Mouse (Mus musculus) neural tube, embryonic 11.5 days (tissue): ENCODE data around the gene Scube2. TPM values are rescaled to one million over a fixed set of nuclear protein-coding genes. Genes with fewer than 3 reads are reported as not detected.

Source experiments
- ATAC-seq: fragments of 200-750 bp; cut with Nextera tagmentation; 2 replicates; pipeline ENCODE4 v1.8.0; 2017; ENCODE audit warnings: moderate number of reproducible peaks, mild to moderate bottlenecking, moderate TSS enrichment, moderate library complexity; ENCODE audit not compliant: insufficient read depth, low FRiP score, low TSS enrichment
- DNase-seq: peaks from one replicate; pipeline ENCODE4 v3.0.0-alpha.2; 2015; ENCODE audit warnings: low spot score
- H3K27ac ChIP-seq: fragments of 300-500 bp; sonication (generic); 2 replicates; pipeline ENCODE4 v1.5.1; 2014; ENCODE audit warnings: low read depth, mild to moderate bottlenecking, low read length
- H3K27me3 ChIP-seq: fragments of 300-500 bp; sonication (generic); 2 replicates; pipeline ENCODE4 v1.6.1; 2014; ENCODE audit warnings: mild to moderate bottlenecking, low read length, mixed read lengths; ENCODE audit not compliant: control insufficient read depth, insufficient read depth
- H3K36me3 ChIP-seq: fragments of 300-500 bp; sonication (generic); 2 replicates; pipeline ENCODE4 v1.6.1; 2014; ENCODE audit warnings: mild to moderate bottlenecking, low read length, moderate library complexity, mixed read lengths; ENCODE audit not compliant: control insufficient read depth, insufficient read depth
- H3K4me1 ChIP-seq: fragments of 300-500 bp; sonication (generic); 2 replicates; pipeline ENCODE4 v1.6.1; 2014; ENCODE audit warnings: low read length, mixed read lengths; ENCODE audit not compliant: control insufficient read depth, insufficient read depth
- H3K4me2 ChIP-seq: fragments of 300-500 bp; sonication (generic); 2 replicates; pipeline ENCODE4 v1.6.1; 2014; ENCODE audit warnings: low read depth, mild to moderate bottlenecking, moderate library complexity
- H3K4me3 ChIP-seq: fragments of 300-500 bp; sonication (generic); 2 replicates; pipeline ENCODE4 v1.5.1; 2014; ENCODE audit warnings: low read depth, low read length
- H3K9ac ChIP-seq: fragments of 300-500 bp; sonication (generic); 2 replicates; pipeline ENCODE4 v1.6.1; 2014; ENCODE audit warnings: mild to moderate bottlenecking, low read length
- H3K9me3 ChIP-seq: fragments of 300-500 bp; sonication (generic); 2 replicates; pipeline ENCODE4 v1.6.1; 2016; ENCODE audit warnings: low read length; ENCODE audit not compliant: control insufficient read depth
- WGBS: fragments of 180-500 bp; shearing (Covaris S2); extraction: QIAGEN DNeasy Blood & Tissue Kit; methylation state at CpG from one replicate; pipeline ENCODE4 v1.1.7; 2014; 5-methylcytosine and 5-hydroxymethylcytosine counted together
- polyA plus RNA-seq: library from polyadenylated mRNA; unstranded; fragments of >200 nt; fragmentation: Nextera tagmentation; extraction: Ambion mirVana; gene quantifications from 2 replicates; pipeline ENCODE4 v1.2.1, GENCODE M21; 2014

Scube2 gene
- polyA plus RNA-seq: 19.4 and 22.1 TPM in 2 replicates

- ATAC-seq: peak; percentile 59
- H3K9me3 ChIP-seq: no peaks in the 10 kb centered on the region
- WGBS: under 1% methylated on average over 46 of the region's 69 CpGs
- DNase-seq: peak; percentile 63
- H3K27ac ChIP-seq: peak within 1 kb of the TSS; percentile 72
- H3K4me3 ChIP-seq: peak within 1 kb of the TSS; percentile 70
- peaks cover 3% of the 10 kb centered on the region; the same call in 1 of the 2 replicates for H3K27me3 ChIP-seq
- H3K4me1 ChIP-seq: peaks cover 26% of the 10 kb centered on the region
- peak within 1 kb of the TSS; percentile 91 for H3K4me2 ChIP-seq
- H3K9ac ChIP-seq: peak within 1 kb of the TSS; percentile 75
- H3K36me3 ChIP-seq: no peaks in the 10 kb centered on the region
These were observed at the start of gene Scube2 for GRCm38 (mm10) chr7:109865370-109866229. Gene Scube2 (minus strand): TSS chr7:109865679.

DNA sequence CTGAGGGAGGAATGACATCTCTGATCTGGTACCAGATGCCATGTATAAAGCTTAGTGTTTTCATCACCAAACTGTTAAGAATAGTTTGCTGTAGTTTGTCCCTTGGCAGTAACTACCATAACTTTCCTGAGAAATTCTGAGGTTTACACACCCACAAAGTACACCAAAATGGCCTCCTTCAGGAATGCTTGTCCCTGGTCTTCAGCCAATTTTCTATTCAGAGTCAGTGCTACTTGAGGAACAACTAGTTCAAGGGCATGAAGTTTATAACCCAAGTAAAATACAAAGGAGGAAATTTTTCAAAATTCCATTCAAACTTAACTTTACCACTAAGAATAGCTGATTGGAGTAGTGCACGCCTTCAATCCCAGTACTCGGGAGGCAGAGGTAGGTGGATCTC lies 40.7 kb upstream of the Scube2 start:
- no peak for DNase-seq
- peaks cover 14% of the 10 kb centered on the region for H3K36me3 ChIP-seq
- WGBS: 93% methylated on average over 2 of the region's 2 CpGs
- no peak overlapping the region for H3K4me3 ChIP-seq
- no peak for ATAC-seq
- no peak overlapping the region for H3K9ac ChIP-seq
- H3K4me1 ChIP-seq: no peaks in the 10 kb centered on the region
- no peak overlapping the region for H3K4me2 ChIP-seq
- no peaks in the 10 kb centered on the region for H3K9me3 ChIP-seq
- H3K27me3 ChIP-seq: no peaks in the 10 kb centered on the region
- no peak overlapping the region for H3K27ac ChIP-seq

- H3K4me1 ChIP-seq: no peaks in the 10 kb centered on the region
- H3K4me2 ChIP-seq: no peak overlapping the region
- no peaks in the 10 kb centered on the region for H3K27me3 ChIP-seq
- DNase-seq (no peak), ATAC-seq (no peak)
- 87% methylated on average over 9 of the region's 9 CpGs for WGBS
- no peaks in the 10 kb centered on the region for H3K9me3 ChIP-seq
- H3K36me3 ChIP-seq: peaks cover 28% of the 10 kb centered on the region
- H3K27ac ChIP-seq: no peak overlapping the region
- no peak overlapping the region for H3K4me3 ChIP-seq
- no peak overlapping the region for H3K9ac ChIP-seq
These were observed 35.4 kb upstream of the Scube2 start for GRCm38 (mm10) chr7:109900921-109901320.

DNA sequence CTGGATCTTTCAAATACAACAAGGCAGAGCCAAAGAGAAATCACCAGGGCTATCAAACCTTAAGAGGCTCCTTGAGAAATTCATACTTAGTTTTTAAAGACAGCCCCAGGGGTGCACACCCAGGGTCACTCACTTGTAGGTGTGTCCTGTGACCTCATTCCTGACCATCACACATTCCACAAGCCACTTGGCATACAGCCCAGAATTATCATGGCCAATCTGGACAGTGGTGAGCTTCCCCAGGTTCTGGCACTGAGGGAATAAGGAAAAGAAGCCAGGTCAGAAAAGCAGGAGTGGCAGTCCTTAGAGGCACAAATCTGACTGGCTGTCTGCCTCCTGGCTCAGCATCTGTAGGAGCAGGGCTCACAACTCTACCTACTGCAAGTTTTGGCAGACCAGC lies 33.4 kb upstream of the Scube2 start:
- Histone ChIP-seq H3K4me3 (no peak overlapping the region), H3K27me3 (no peaks in the 10 kb centered on the region), H3K36me3 (peaks cover 32% of the 10 kb centered on the region), H3K27ac (no peak overlapping the region), H3K9ac (no peak overlapping the region), H3K4me1 (no peaks in the 10 kb centered on the region), H3K9me3 (no peaks in the 10 kb centered on the region), H3K4me2 (no peak overlapping the region)
- DNase-seq (no peak), ATAC-seq (no peak)

DNA sequence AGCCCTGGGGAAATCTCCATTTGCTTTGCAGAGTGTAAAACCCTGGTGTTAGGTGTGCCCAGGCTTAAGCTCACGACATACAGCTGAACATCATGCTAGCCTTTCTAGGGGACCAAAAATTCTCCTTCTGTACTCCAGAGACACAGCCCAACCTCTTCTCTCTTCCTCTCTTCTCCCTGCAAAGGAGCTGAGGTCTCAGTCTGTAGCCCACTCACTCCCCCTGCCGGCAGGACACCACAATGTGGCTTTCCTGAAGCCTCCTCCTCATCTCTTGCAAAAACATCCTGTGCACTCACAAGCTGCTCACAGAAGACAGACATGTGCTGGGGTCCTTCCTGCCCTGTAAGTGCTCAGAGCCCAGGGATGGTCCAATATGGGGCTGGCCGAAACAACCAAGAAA lies 27.1 kb upstream of the Scube2 start:
- DNase-seq (peak; percentile 81), ATAC-seq (no peak)
- no peak overlapping the region for H3K4me2 ChIP-seq
- no peak overlapping the region for H3K9ac ChIP-seq
- H3K4me3 ChIP-seq: no peak overlapping the region
- H3K27me3 ChIP-seq: no peaks in the 10 kb centered on the region
- H3K9me3 ChIP-seq: no peaks in the 10 kb centered on the region
- no peak overlapping the region for H3K27ac ChIP-seq
- H3K4me1 ChIP-seq: no peaks in the 10 kb centered on the region
- peaks cover 18% of the 10 kb centered on the region for H3K36me3 ChIP-seq
- 42% methylated on average over 3 of the region's 3 CpGs for WGBS

DNA sequence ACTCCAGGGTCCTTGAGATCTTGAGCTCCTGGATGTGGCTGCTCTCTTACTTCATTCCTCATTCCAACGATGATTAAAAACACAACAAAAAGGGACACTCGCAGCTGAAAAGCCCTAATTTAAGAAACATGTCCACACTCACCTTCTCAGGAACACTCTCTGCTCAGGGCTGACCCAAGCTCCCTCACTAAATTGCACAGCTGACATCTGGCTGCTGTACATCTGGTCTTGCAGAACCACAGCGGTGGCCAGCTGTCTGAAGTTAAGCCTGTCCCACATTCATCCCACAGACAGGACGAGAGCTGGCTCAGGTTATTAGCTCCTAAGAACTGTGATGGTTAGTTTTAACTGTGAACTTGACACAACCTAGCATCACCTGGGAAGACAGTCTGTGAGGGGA lies 26.3 kb upstream of the Scube2 start:
- ATAC-seq (no peak), DNase-seq (no peak)
- no peak overlapping the region for H3K9ac ChIP-seq
- peaks cover 15% of the 10 kb centered on the region for H3K36me3 ChIP-seq
- H3K4me2 ChIP-seq: no peak overlapping the region
- H3K4me3 ChIP-seq: no peak overlapping the region
- H3K27ac ChIP-seq: no peak overlapping the region
- H3K4me1 ChIP-seq: no peaks in the 10 kb centered on the region
- WGBS: 93% methylated on average over 4 of the region's 4 CpGs
- no peaks in the 10 kb centered on the region for H3K27me3 ChIP-seq
- no peaks in the 10 kb centered on the region for H3K9me3 ChIP-seq

DNA sequence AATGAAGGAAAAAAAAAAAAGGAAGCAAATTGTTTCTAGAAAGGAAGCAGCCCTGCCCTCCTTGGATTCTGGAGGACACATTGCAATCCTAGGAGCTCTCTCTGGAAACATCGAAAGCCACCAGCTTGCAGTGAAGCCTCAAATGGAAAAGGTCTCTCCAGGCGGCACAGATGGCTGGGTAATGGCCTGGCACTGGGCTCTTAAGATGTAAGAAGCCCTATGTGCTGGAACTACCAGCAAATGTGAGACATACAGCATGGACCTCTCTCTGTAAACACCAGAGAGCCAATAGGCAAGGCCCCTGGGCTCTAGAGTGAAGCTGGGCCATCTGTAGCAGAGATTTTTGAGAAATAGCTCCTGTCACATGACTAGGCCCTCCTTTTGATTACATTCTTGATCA lies 24.8 kb upstream of the Scube2 start:
- no peak overlapping the region for H3K9ac ChIP-seq
- no peaks in the 10 kb centered on the region for H3K27me3 ChIP-seq
- ATAC-seq (no peak), DNase-seq (no peak)
- H3K9me3 ChIP-seq: no peaks in the 10 kb centered on the region
- no peak overlapping the region for H3K27ac ChIP-seq
- H3K4me1 ChIP-seq: no peaks in the 10 kb centered on the region
- 92% methylated on average over 2 of the region's 2 CpGs for WGBS
- no peak overlapping the region for H3K4me3 ChIP-seq
- H3K36me3 ChIP-seq: peaks cover 13% of the 10 kb centered on the region
- H3K4me2 ChIP-seq: no peak overlapping the region

DNA sequence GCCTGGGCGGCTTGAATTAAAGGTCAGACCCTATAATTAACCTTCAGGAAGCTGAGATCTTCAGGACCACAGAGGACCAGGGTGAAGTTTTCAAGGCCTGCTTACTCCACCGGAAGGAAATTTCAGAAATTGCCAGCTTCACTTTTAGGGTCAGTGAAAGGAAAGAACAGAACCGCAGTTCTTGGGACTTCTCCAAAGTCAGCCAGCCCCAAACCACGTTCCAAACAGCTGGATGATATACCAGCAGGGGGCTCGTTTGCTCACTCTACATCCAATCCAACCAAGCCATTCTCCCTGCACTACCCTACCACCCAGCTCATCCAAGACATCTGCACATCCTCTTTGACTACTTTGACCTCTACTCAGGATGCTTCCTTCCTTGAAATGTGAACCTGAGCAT lies 23.8 kb upstream of the Scube2 start:
- DNase-seq (no peak), ATAC-seq (no peak)
- H3K27ac ChIP-seq: no peak overlapping the region
- H3K36me3 ChIP-seq: peaks cover 10% of the 10 kb centered on the region
- no peaks in the 10 kb centered on the region for H3K4me1 ChIP-seq
- no peaks in the 10 kb centered on the region for H3K27me3 ChIP-seq
- H3K4me2 ChIP-seq: no peak overlapping the region
- H3K9ac ChIP-seq: no peak overlapping the region
- no peaks in the 10 kb centered on the region for H3K9me3 ChIP-seq
- 81% methylated on average over 5 of the region's 5 CpGs for WGBS
- H3K4me3 ChIP-seq: no peak overlapping the region

GRCm38 (mm10) chr7:109886249-109886648 lies 20.8 kb upstream of the Scube2 start:
- no peak for ATAC-seq
- DNase-seq: no peak
- no peak overlapping the region for H3K9ac ChIP-seq
- peaks cover 5% of the 10 kb centered on the region for H3K36me3 ChIP-seq
- WGBS: 93% methylated on average over 1 of the region's 1 CpGs
- H3K4me2 ChIP-seq: no peak overlapping the region
- no peaks in the 10 kb centered on the region for H3K4me1 ChIP-seq
- no peaks in the 10 kb centered on the region for H3K9me3 ChIP-seq
- H3K4me3 ChIP-seq: no peak overlapping the region
- no peaks in the 10 kb centered on the region for H3K27me3 ChIP-seq
- no peak overlapping the region for H3K27ac ChIP-seq
